Mouse (Mus musculus): ENCODE results near the gene Sf3a1. TPM values are rescaled to one million over a fixed set of nuclear protein-coding genes. Genes with fewer than 3 reads are reported as not detected.
"Not testable (repeated sequence)": the region's sequence is repeated elsewhere in the genome, so short reads cannot be mapped to it uniquely, and the experiment has no call there.

Sf3a1 gene
- polyA plus RNA-seq, 1 experiment, result 23.1 TPM

DNA sequence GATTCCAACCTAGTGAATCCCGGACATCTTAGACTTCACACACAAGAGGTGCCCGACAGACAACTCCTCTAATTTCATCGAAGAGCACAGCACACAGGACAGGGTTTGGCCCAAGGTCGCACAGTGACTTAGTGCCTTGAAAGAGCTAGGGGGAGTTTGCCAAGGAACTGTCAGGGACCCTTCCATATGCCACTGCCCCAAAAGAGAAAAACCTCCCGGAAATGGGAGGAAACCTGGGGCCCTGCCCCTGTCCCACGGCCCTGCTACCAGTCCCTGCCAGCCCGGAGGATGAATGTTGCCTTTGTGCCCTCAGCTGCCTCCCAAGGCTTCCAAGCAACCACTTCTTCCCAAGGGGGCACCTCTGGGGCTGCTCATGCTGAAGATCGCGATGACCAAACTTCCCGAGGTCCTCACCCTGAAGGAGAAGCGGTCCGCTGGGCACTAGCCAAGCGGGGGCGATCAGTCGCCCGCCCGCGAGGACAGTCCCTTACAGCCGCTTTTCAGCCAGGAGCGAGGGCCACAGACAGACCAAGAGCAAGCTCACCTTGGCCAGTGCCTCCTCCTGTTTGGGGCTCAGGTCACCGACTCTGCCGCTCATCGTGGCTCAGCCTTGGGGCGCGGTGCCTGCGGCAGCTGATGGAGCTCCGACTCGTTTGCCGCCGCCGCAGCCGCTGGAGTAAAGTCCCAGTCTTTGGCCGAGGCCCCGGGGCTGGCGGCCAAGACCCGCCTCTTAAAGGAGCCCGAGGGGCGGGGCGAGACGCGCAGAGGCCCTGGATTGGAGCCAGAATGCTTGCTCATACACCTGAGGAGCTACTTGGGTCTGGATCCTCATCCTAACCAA is 41.8 kb upstream of the Sf3a1 start:
- Histone ChIP-seq H3K4me1 (ENCODE audit: control insufficient read depth, insufficient read depth, low read length) (peaks cover 8% of the 10 kb centered on the region), H3K4me3 (ENCODE audit: insufficient read depth, low read length) (peak overlapping the region; percentile 51), H3K27ac (ENCODE audit: insufficient read depth, low read depth, low read length) (no peak overlapping the region)
- no peak for TF ChIP-seq POLR2A (IDR thresholded peaks at IDR 0.05; ENCODE audit: borderline replicate concordance, low read depth, low read length)
- no peak for TF ChIP-seq CTCF (IDR thresholded peaks at IDR 0.05; ENCODE audit: low read depth, low read length)

DNA sequence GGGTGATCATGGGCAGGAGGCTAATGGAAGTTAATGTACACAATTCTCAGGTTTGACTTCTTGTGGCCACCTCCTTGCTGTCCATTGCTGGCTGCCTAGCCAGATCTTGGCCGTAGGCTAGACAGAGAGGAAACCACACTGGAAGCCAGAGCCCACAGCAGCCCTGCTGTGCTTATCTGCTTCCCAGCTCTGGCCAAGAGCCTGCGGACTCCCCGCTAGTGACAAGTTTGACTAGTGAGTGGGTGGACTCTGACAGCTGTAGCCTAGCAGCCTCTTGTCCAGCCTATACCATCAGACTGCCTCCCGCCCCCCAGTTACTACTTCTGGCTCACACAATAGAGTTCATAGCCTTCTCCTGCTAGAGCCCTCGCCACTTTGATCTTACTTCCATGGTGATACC is 40.5 kb upstream of the Sf3a1 start:
- Histone ChIP-seq H3K27ac (ENCODE audit: insufficient read depth, low read depth, low read length) (no peak overlapping the region), H3K4me3 (ENCODE audit: insufficient read depth, low read length) (no peak overlapping the region), H3K4me1 (ENCODE audit: control insufficient read depth, insufficient read depth, low read length) (peaks cover 11% of the 10 kb centered on the region)
- no peak for TF ChIP-seq POLR2A (IDR thresholded peaks at IDR 0.05; ENCODE audit: borderline replicate concordance, low read depth, low read length)
- TF ChIP-seq CTCF (IDR thresholded peaks at IDR 0.05; ENCODE audit: low read depth, low read length), result no peak

DNA sequence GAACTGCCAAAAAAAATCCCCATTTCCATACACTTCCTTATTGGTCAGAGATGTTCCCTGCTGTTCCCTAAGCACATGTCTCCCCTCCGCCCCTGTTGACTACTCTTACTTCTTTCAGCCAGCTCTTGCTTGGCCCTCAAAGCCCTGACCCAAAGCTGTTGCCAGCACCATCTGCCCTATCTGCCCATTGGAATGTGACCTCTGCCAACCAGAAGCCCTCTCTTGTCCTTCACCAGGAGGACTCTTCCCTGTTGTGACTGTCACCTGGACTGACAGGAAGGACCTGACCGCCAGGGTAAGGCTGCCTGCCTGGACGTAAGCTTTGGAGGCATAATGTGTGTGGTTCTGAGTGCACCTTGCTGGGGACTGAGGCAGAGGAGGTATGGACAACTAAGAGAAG is 38.5 kb upstream of the Sf3a1 start:
- TF ChIP-seq POLR2A (IDR thresholded peaks at IDR 0.05; ENCODE audit: borderline replicate concordance, low read depth, low read length) (no peak), CTCF (IDR thresholded peaks at IDR 0.05; ENCODE audit: low read depth, low read length) (no peak)
- Histone ChIP-seq H3K4me3 (ENCODE audit: insufficient read depth, low read length) (no peak overlapping the region), H3K27ac (ENCODE audit: insufficient read depth, low read depth, low read length) (no peak overlapping the region), H3K4me1 (ENCODE audit: control insufficient read depth, insufficient read depth, low read length) (peaks cover 11% of the 10 kb centered on the region)

DNA sequence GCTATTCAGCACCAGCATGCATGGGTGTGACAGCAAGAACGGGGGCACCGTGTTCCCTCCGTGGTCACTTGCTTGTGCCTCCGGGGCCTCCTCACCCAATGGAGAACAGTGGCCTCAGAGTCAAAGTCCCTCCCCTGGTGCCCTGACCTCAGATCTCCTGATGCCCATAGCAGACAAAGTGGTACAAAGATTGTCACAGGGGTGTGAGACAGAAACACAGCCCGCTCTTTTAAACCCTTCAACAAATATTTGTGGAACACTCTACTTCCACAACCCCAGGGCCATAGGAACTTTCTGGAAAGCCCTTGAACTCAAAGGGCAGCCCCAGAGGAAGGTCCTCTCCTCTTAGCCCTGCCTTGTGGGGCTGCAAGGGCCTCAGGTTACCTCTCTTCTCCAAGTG is 37.9 kb upstream of the Sf3a1 start:
- H3K27ac ChIP-seq (ENCODE audit: insufficient read depth, low read depth, low read length), result no peak overlapping the region
- no peak overlapping the region for H3K4me3 ChIP-seq (ENCODE audit: insufficient read depth, low read length)
- no peak for TF ChIP-seq CTCF (IDR thresholded peaks at IDR 0.05; ENCODE audit: low read depth, low read length)
- no peak for TF ChIP-seq POLR2A (IDR thresholded peaks at IDR 0.05; ENCODE audit: borderline replicate concordance, low read depth, low read length)
- H3K4me1 ChIP-seq (ENCODE audit: control insufficient read depth, insufficient read depth, low read length), result peaks cover 11% of the 10 kb centered on the region

DNA sequence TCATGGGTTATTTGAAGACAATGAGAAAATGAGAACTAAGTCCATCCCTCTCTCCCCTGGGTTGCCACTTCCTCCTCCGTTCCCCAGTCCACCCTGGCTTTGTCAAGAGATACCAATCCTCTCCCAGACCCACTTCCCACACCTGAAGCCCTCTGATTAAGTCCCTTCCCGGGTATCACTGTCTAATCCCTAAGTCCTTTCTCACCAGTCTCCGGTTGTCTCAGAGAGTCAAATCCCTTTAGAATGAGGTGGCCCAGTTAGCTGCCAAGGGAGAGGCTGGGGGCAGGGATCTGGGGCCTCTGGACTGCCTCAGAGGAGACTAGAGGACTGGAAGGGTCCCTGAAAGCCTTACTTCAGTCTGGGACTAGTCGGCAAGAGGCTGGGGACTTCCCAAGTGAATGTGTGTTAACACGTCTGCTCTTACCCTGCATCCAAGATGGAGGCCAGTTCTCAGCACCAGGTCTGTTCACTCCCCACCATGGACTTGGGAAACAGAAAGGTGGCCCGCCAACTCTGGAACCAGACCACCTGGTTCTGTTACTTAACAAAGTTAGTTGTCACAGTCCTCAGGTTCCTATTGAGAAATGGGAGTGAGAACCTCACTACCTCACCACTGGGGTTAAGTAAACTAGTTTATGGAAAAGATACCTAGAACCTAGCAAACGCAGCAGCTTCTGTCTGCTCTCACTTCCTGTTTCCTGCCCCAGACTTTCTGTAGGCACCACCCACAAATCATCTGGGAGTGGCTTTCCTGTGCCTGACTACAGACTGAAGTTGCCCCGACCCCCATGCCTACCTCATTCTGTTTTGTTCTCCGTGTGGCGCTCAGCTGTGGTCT is 37.2 kb upstream of the Sf3a1 start, which contains the start of gene Sec14l2:
Sec14l2 (minus strand) TSS at position 674 of the 838 bp plus-strand sequence.
- H3K4me1 ChIP-seq (ENCODE audit: control insufficient read depth, insufficient read depth, low read length), result peaks cover 11% of the 10 kb centered on the region
- TF ChIP-seq POLR2A (IDR thresholded peaks at IDR 0.05; ENCODE audit: borderline replicate concordance, low read depth, low read length), result no peak
- no peak for TF ChIP-seq CTCF (IDR thresholded peaks at IDR 0.05; ENCODE audit: low read depth, low read length)
- H3K27ac ChIP-seq (ENCODE audit: insufficient read depth, low read depth, low read length), result 0 out of 2 replicates have a peak within 1 kb of the TSS, but pooled peaks have one; percentile 5
- H3K4me3 ChIP-seq (ENCODE audit: insufficient read depth, low read length), result no peak within 1 kb of the TSS

DNA sequence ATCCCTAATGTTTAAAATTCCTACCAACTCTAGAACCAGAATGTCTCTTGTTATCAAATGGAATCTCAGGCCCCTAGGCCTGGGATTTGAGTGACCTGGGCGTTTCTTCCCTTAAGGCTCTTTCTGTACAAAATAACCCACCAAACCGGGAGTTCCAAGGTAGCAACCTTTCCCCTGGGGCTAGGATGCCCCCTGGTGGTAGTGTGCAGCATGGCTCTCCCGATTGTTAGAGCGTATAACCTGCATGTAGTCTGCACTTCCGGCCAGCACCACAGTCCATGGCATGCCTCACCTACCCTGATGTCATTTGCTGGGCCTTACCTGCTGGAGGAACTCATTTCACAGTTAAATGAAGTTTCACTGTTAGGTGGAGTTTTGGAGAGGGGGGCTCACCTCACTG is 36.2 kb upstream of the Sf3a1 start:
- TF ChIP-seq CTCF (IDR thresholded peaks at IDR 0.05; ENCODE audit: low read depth, low read length) (peak; percentile 34; the same call in 1 of the 2 replicates), POLR2A (IDR thresholded peaks at IDR 0.05; ENCODE audit: borderline replicate concordance, low read depth, low read length) (no peak)
- Histone ChIP-seq H3K4me1 (ENCODE audit: control insufficient read depth, insufficient read depth, low read length) (peaks cover 11% of the 10 kb centered on the region), H3K4me3 (ENCODE audit: insufficient read depth, low read length) (no peak overlapping the region), H3K27ac (ENCODE audit: insufficient read depth, low read depth, low read length) (no peak overlapping the region)

DNA sequence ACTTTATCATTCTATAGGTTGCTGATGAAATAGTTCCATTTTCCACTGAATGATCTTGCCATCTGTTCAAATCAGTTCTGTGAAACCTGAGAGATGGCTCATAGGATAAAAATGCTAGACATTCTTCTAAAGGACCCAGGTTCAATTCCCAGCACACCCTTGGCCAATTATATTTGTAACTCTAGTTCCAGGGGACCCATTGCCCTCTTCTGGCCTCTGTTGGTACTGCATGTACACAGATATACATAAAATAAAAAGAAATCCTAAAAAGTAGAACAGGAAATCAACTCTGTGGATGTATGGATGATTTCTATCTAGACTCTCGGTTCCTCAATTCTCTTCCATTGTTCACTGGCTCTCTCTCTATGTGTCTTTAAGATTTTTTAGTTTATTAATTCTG is 33.1 kb upstream of the Sf3a1 start:
- no peak overlapping the region for H3K27ac ChIP-seq (ENCODE audit: insufficient read depth, low read depth, low read length)
- H3K4me1 ChIP-seq (ENCODE audit: control insufficient read depth, insufficient read depth, low read length), result peaks cover 11% of the 10 kb centered on the region
- H3K4me3 ChIP-seq (ENCODE audit: insufficient read depth, low read length), result no peak overlapping the region
- TF ChIP-seq CTCF (IDR thresholded peaks at IDR 0.05; ENCODE audit: low read depth, low read length) (no peak), POLR2A (IDR thresholded peaks at IDR 0.05; ENCODE audit: borderline replicate concordance, low read depth, low read length) (no peak)

DNA sequence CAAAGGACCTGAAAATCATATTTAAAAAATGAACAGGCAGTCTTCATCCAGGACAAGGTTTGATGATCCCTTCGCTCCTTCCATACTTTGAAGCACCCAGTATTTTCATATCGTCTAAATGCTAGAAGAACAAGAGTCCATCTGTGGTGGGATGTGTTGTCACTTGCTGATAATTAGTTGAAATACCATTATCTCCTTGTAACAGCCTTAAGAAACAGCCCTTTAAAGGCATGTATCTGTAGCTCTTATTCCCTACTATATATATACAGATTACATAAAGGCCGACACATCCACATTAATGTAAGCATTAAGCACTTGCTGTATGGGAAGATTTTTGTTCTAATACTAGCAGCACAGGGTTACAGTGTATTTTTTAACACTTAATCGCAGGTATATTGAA is 31.7 kb upstream of the Sf3a1 start:
- not testable (repeated sequence) for H3K27ac ChIP-seq (ENCODE audit: insufficient read depth, low read depth, low read length); H3K4me3 ChIP-seq (ENCODE audit: insufficient read depth, low read length); H3K4me1 ChIP-seq (ENCODE audit: control insufficient read depth, insufficient read depth, low read length)

DNA sequence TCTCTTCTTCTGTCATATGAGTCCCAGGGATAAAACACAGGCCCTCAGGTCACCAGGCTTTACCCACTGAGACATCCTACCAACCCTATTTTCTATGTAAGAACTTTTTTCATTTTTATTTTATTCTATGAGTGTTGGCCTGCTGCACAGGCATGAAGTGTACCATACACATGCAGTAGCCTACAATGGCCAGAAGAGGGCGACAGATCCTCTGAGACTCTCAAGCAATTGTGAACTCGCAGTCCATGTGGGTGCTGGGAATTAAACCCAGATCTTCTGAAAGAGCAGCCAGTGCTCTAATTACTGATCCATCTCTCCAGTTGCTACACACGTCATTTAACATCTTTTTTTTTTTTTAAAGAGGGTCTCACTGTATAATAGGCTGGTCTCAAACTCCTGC is 26.7 kb upstream of the Sf3a1 start:
- H3K27ac ChIP-seq (ENCODE audit: insufficient read depth, low read depth, low read length), result no peak overlapping the region
- 0 out of 2 replicates have a peak, but pooled peaks cover 3% of the 10 kb centered on the region for H3K4me1 ChIP-seq (ENCODE audit: control insufficient read depth, insufficient read depth, low read length)
- TF ChIP-seq POLR2A (IDR thresholded peaks at IDR 0.05; ENCODE audit: borderline replicate concordance, low read depth, low read length) (no peak), CTCF (IDR thresholded peaks at IDR 0.05; ENCODE audit: low read depth, low read length) (no peak)
- no peak overlapping the region for H3K4me3 ChIP-seq (ENCODE audit: insufficient read depth, low read length)

DNA sequence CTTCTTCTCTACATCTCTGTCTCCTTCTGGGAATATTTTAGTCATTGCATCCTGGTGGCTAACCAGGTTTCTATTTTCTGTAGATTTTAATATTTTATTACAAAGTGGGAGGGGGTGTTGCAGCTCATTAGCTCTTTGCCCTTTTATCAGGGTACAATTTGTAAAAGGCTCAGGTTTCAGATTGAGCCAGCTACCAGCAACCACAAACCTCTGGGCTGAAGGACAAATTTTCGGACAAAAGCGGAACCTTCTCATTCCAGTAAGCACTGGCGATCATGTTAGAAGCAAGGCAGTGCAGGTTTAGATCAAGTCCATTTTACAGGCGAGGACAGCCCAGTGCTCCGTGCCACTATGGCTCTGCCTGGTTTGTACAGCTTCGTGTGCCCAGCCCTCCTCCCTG is 25.8 kb upstream of the Sf3a1 start:
- peak overlapping the region; percentile 38; the same call in 1 of the 2 replicates for H3K4me3 ChIP-seq (ENCODE audit: insufficient read depth, low read length)
- no peak overlapping the region for H3K27ac ChIP-seq (ENCODE audit: insufficient read depth, low read depth, low read length)
- TF ChIP-seq CTCF (IDR thresholded peaks at IDR 0.05; ENCODE audit: low read depth, low read length), result no peak
- no peak for TF ChIP-seq POLR2A (IDR thresholded peaks at IDR 0.05; ENCODE audit: borderline replicate concordance, low read depth, low read length)
- 0 out of 2 replicates have a peak, but pooled peaks cover 3% of the 10 kb centered on the region for H3K4me1 ChIP-seq (ENCODE audit: control insufficient read depth, insufficient read depth, low read length)
